Mouse (Mus musculus) liver, postnatal 0 days (tissue): ENCODE results near the gene Nthl1.

ENCODE experiments used
- CTCF ChIP-seq: sonication (generic); IDR thresholded peaks from 2 replicates; pipeline ENCODE4 v1.5.1; 2016; ENCODE audit warnings: antibody characterized with exemption, low read depth
- EP300 ChIP-seq: IDR thresholded peaks from 2 replicates; pipeline ENCODE4 v1.6.1; 2016; ENCODE audit warnings: antibody characterized with exemption, low read depth, mild to moderate bottlenecking

DNA sequence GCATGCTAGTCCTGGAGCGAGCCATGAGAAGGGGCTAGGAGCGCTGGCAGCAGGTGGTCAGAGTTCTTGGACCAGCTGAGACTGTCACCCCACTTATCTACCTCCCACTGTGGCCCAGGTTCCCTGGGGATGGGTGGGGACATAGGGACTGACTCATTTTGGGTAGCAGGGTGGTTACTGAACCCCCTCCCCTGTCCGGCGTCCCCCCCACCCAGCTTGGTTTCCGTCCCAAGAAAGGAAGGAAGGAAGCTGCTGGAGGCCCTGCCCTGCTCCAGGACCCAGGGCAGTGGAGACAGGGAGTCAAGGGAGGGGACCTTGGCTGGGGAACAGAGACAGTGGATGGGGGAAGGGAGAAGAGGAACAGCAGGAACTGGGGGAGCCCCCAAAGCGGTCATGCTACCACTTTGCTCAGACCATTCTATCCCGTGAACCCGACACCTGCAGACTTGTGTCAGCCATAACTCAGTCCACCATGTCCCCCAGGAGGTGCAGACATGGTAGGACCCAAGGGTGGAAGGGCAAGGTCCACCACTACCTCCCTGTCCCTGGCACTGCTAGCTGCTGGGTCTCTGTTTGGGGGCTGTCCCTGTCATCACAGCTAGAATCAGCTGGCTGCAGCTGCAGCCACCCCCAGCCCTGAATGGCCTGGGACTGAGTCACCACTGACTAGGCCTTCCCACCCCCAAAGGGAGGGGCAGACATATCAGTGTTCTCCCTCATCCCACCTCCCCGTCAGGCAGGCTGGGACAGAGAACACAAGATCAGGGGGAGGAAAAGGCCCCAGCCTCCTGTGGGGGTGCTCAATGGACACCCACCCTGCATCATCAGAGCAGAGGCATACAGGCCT lies 12.6 kb downstream of the Nthl1 start:
- TF ChIP-seq EP300 (no peak), CTCF (no peak)
